Mouse (Mus musculus) CH12.LX (cell line): ENCODE measurements around the gene Sephs1.

ENCODE experiments used
- BHLHE40 ChIP-seq: IDR thresholded peaks from 2 replicates; pipeline ENCODE4 v1.6.1; 2011; ENCODE audit warnings: mild to moderate bottlenecking, low read depth, low read length, improper control_type of control experiment
- CHD1 ChIP-seq: IDR thresholded peaks from 2 replicates; pipeline ENCODE4 v1.6.1; 2012; ENCODE audit warnings: low read depth, low read length, improper control_type of control experiment, inconsistent platforms
- CTCF ChIP-seq, 2 experiments: IDR thresholded peaks in 1 of 2; conservative IDR thresholded peaks in 1 of 2; 2 replicates each; pipeline ENCODE4 v1.5.1; 2011 to 2012; ENCODE audit warnings: low read depth in 2 of 2, low read length in 2 of 2, improper control_type of control experiment in 1 of 2, inconsistent platforms in 1 of 2, mild to moderate bottlenecking in 1 of 2, moderate library complexity in 1 of 2
- E2F4 ChIP-seq: IDR thresholded peaks from 2 replicates; pipeline ENCODE4 v1.6.1; 2011; ENCODE audit warnings: low read depth, low read length, improper control_type of control experiment; ENCODE audit not compliant: insufficient replicate concordance
- EP300 ChIP-seq: IDR thresholded peaks from 2 replicates; pipeline ENCODE4 v1.6.1; 2011; ENCODE audit warnings: low read length, improper control_type of control experiment
- HCFC1 ChIP-seq: IDR thresholded peaks from 2 replicates; pipeline ENCODE4 v1.6.1; 2012; ENCODE audit warnings: low read depth, mild to moderate bottlenecking, inconsistent platforms, low read length, improper control_type of control experiment
- MAFK ChIP-seq: IDR thresholded peaks from 2 replicates; pipeline ENCODE4 v1.6.1; 2011; ENCODE audit warnings: low read length, improper control_type of control experiment; ENCODE audit not compliant: insufficient replicate concordance
- MAX ChIP-seq: IDR thresholded peaks from 2 replicates; pipeline ENCODE4 v1.6.1; 2011; ENCODE audit warnings: low read length, improper control_type of control experiment
- MAZ ChIP-seq: IDR thresholded peaks from 2 replicates; pipeline ENCODE4 v1.6.1; 2012; ENCODE audit warnings: low read depth, mild to moderate bottlenecking, inconsistent platforms, low read length, improper control_type of control experiment, moderate library complexity
- NELFE ChIP-seq: IDR thresholded peaks from 2 replicates; pipeline ENCODE4 v1.6.1; 2011; ENCODE audit warnings: low read depth, low read length, improper control_type of control experiment
- POLR2A ChIP-seq: IDR thresholded peaks from 2 replicates; pipeline ENCODE4 v1.6.1; 2011; ENCODE audit warnings: low read depth, mild to moderate bottlenecking, improper control_type of control experiment, low read length
- USF1 ChIP-seq: IDR thresholded peaks from 2 replicates; pipeline ENCODE4 v1.6.1; 2014; ENCODE audit warnings: low read depth, mild to moderate bottlenecking, inconsistent platforms, low read length, improper control_type of control experiment
- ZMIZ1 ChIP-seq: IDR thresholded peaks from 2 replicates; pipeline ENCODE4 v1.6.1; 2012; ENCODE audit warnings: low read depth, mild to moderate bottlenecking, inconsistent platforms, low read length, improper control_type of control experiment
- ZNF384 ChIP-seq: IDR thresholded peaks from 2 replicates; pipeline ENCODE4 v1.6.1; 2012; ENCODE audit warnings: low read depth, low read length, improper control_type of control experiment, inconsistent platforms

DNA sequence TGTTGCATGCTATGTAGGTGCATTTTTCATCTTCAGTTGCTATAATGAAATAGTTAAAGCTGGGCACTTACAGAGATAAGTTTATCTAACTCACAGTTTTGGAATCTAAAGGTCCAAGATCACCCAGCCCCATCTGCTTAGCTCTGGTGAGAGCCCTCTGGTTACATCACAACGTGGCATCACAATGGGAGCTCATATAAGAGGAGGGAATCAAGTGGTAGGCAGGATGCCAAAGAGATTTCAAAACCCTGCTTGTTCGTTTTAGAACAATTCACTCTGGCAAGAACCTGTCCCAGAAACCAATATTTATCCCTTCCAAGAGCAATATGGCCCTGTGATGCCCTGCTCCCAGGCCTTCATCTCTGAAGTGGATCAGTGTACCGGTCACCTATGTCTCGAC, 49.2 kb upstream of the Sephs1 start:
- no peak for TF ChIP-seq MAX
- TF ChIP-seq E2F4: no peak
- TF ChIP-seq POLR2A: no peak
- no peak for TF ChIP-seq ZNF384
- no peak for TF ChIP-seq EP300
- no peak for TF ChIP-seq BHLHE40
- no peak for TF ChIP-seq NELFE
- TF ChIP-seq HCFC1: no peak
- TF ChIP-seq CHD1: no peak
- no peak for TF ChIP-seq CTCF (conservative IDR thresholded peaks at IDR 0.05 in 1 of 2, IDR thresholded peaks at IDR 0.05 in 1 of 2; ENCODE audit: low read depth in 2 of 2, low read length in 2 of 2)
- no peak for TF ChIP-seq USF1
- no peak for TF ChIP-seq MAZ
- TF ChIP-seq MAFK: no peak
- TF ChIP-seq ZMIZ1: no peak
